Mouse (Mus musculus) hindbrain, embryonic 16.5 days (tissue): ENCODE data around the gene Carmil2. TPM values are rescaled to one million over a fixed set of nuclear protein-coding genes. Genes with fewer than 3 reads are reported as not detected.

Experiments
- ATAC-seq: fragments of 200-750 bp; cut with Nextera tagmentation; 2 replicates; pipeline ENCODE4 v1.8.0; 2017; ENCODE audit warnings: moderate TSS enrichment, moderate library complexity
- H3K27ac ChIP-seq: fragments of 300-500 bp; sonication (generic); 2 replicates; pipeline ENCODE4 v1.5.1; 2014; ENCODE audit warnings: low read depth, mild to moderate bottlenecking, control low read depth, low read length, moderate library complexity
- H3K27me3 ChIP-seq: fragments of 300-500 bp; sonication (generic); replicated peaks from 2 replicates; pipeline ENCODE4 v1.6.1; 2014; ENCODE audit warnings: low read length; ENCODE audit not compliant: control insufficient read depth, insufficient read depth
- H3K36me3 ChIP-seq: fragments of 300-500 bp; sonication (generic); 2 replicates; pipeline ENCODE4 v1.6.1; 2014; ENCODE audit warnings: mild to moderate bottlenecking, low read length, moderate library complexity, mixed read lengths; ENCODE audit not compliant: control insufficient read depth, insufficient read depth
- H3K4me1 ChIP-seq: fragments of 300-500 bp; sonication (generic); 2 replicates; pipeline ENCODE4 v1.6.1; 2014; ENCODE audit warnings: low read depth, low read length; ENCODE audit not compliant: control insufficient read depth, insufficient read depth
- H3K4me2 ChIP-seq: fragments of 300-500 bp; sonication (generic); 2 replicates; pipeline ENCODE4 v1.6.1; 2014; ENCODE audit warnings: mild to moderate bottlenecking, low read length, control low read depth, moderate library complexity
- H3K4me3 ChIP-seq: fragments of 300-500 bp; sonication (generic); 2 replicates; pipeline ENCODE4 v1.5.1; 2014; ENCODE audit warnings: mild to moderate bottlenecking, low read length, control low read depth, moderate library complexity
- H3K9ac ChIP-seq: fragments of 300-500 bp; sonication (generic); 2 replicates; pipeline ENCODE4 v1.6.1; 2014; ENCODE audit warnings: low read depth, mild to moderate bottlenecking, control low read depth, low read length, moderate library complexity
- H3K9me3 ChIP-seq: fragments of 300-500 bp; sonication (generic); 2 replicates; pipeline ENCODE4 v1.6.1; 2014; ENCODE audit warnings: mild to moderate bottlenecking, low read length, moderate library complexity; ENCODE audit not compliant: control insufficient read depth
- WGBS: fragments of 180-500 bp; shearing (Covaris S2); extraction: QIAGEN DNeasy Blood & Tissue Kit; methylation state at CpG from one replicate; pipeline ENCODE4 v1.1.7; 2014; 5-methylcytosine and 5-hydroxymethylcytosine counted together
- polyA plus RNA-seq: library from polyadenylated mRNA; unstranded; fragments of >200 nt; fragmentation: Nextera tagmentation; extraction: Ambion mirVana; gene quantifications from 2 replicates; pipeline ENCODE4 v1.2.1, GENCODE M21; 2015

Carmil2 gene
- polyA plus RNA-seq, 1 experiment from 2014 or later, result 22.0 TPM

GRCm38 (mm10) chr8:105709317-105709716, 23.2 kb downstream of the Carmil2 start:
- Histone ChIP-seq H3K9me3 (no peaks in the 10 kb centered on the region), H3K9ac (no peak overlapping the region), H3K36me3 (0 out of 2 replicates have a peak, but pooled peaks cover 1% of the 10 kb centered on the region), H3K27me3 (no peaks in the 10 kb centered on the region), H3K4me3 (no peak overlapping the region), H3K4me1 (peaks cover 15% of the 10 kb centered on the region), H3K27ac (no peak overlapping the region), H3K4me2 (no peak overlapping the region)
- ATAC-seq, result no peak
- 65% methylated on average over 14 of the region's 14 CpGs for WGBS

- Histone ChIP-seq H3K27ac (no peak overlapping the region), H3K9me3 (no peaks in the 10 kb centered on the region), H3K4me1 (peaks cover 6% of the 10 kb centered on the region), H3K4me2 (no peak overlapping the region), H3K4me3 (no peak overlapping the region), H3K9ac (no peak overlapping the region), H3K36me3 (peaks cover 12% of the 10 kb centered on the region), H3K27me3 (no peaks in the 10 kb centered on the region)
- 94% methylated on average over 3 of the region's 3 CpGs for WGBS
- ATAC-seq, result no peak
Measured at GRCm38 (mm10) chr8:105712286-105712685, 26.2 kb downstream of the Carmil2 start.

- Histone ChIP-seq H3K27ac (no peak overlapping the region), H3K4me3 (no peak overlapping the region), H3K4me1 (no peaks in the 10 kb centered on the region), H3K9me3 (no peaks in the 10 kb centered on the region), H3K27me3 (no peaks in the 10 kb centered on the region), H3K9ac (no peak overlapping the region), H3K4me2 (no peak overlapping the region), H3K36me3 (peaks cover 14% of the 10 kb centered on the region)
- WGBS, result 9% methylated on average over 3 of the region's 3 CpGs
- ATAC-seq, result no peak
Measured at GRCm38 (mm10) chr8:105714139-105714538, 28.1 kb downstream of the Carmil2 start.

- H3K4me2 ChIP-seq, result no peak overlapping the region
- no peak overlapping the region for H3K9ac ChIP-seq
- 76% methylated on average over 6 of the region's 6 CpGs for WGBS
- peaks cover 14% of the 10 kb centered on the region for H3K36me3 ChIP-seq
- H3K4me1 ChIP-seq, result no peaks in the 10 kb centered on the region
- ATAC-seq, result no peak
- H3K27me3 ChIP-seq, result no peaks in the 10 kb centered on the region
- no peak overlapping the region for H3K27ac ChIP-seq
- H3K9me3 ChIP-seq, result no peaks in the 10 kb centered on the region
- H3K4me3 ChIP-seq, result no peak overlapping the region
Measured at GRCm38 (mm10) chr8:105715042-105715441, 29.0 kb downstream of the Carmil2 start.

GRCm38 (mm10) chr8:105716302-105716945, 30.4 kb downstream of the Carmil2 start:
- no peak overlapping the region for H3K27ac ChIP-seq
- no peaks in the 10 kb centered on the region for H3K4me1 ChIP-seq

GRCm38 (mm10) chr8:105719637-105720036, 33.6 kb downstream of the Carmil2 start:
- Histone ChIP-seq H3K36me3 (peaks cover 20% of the 10 kb centered on the region), H3K9me3 (no peaks in the 10 kb centered on the region), H3K4me1 (no peaks in the 10 kb centered on the region), H3K4me2 (no peak overlapping the region), H3K4me3 (no peak overlapping the region), H3K27me3 (no peaks in the 10 kb centered on the region), H3K27ac (no peak overlapping the region), H3K9ac (no peak overlapping the region)
- 84% methylated on average over 4 of the region's 4 CpGs for WGBS
- ATAC-seq, result no peak

More at GRCm38 (mm10) chr8:105716302-105716945, 30.4 kb downstream of the Carmil2 start:
- H3K9me3 ChIP-seq, result no peaks in the 10 kb centered on the region
- no peak overlapping the region for H3K9ac ChIP-seq
- H3K36me3 ChIP-seq, result peaks cover 14% of the 10 kb centered on the region
- 92% methylated on average over 15 of the region's 15 CpGs for WGBS
- no peak overlapping the region for H3K4me3 ChIP-seq
- H3K27me3 ChIP-seq, result no peaks in the 10 kb centered on the region
- no peak for ATAC-seq
- no peak overlapping the region for H3K4me2 ChIP-seq

- no peak overlapping the region for H3K9ac ChIP-seq
- peaks cover 24% of the 10 kb centered on the region for H3K36me3 ChIP-seq
- H3K9me3 ChIP-seq, result no peaks in the 10 kb centered on the region
- no peak overlapping the region for H3K4me2 ChIP-seq
- H3K4me1 ChIP-seq, result no peaks in the 10 kb centered on the region
- WGBS, result 89% methylated on average over 9 of the region's 9 CpGs
- no peak for ATAC-seq
- no peak overlapping the region for H3K4me3 ChIP-seq
- no peak overlapping the region for H3K27ac ChIP-seq
- H3K27me3 ChIP-seq, result no peaks in the 10 kb centered on the region
Measured at GRCm38 (mm10) chr8:105722861-105723260, 36.8 kb downstream of the Carmil2 start.

GRCm38 (mm10) chr8:105725726-105726125, 39.7 kb downstream of the Carmil2 start:
- Histone ChIP-seq H3K9me3 (no peaks in the 10 kb centered on the region), H3K27ac (no peak overlapping the region)
- 82% methylated on average over 5 of the region's 5 CpGs for WGBS

GRCm38 (mm10) chr8:105727397-105728124, 41.5 kb downstream of the Carmil2 start:
- Histone ChIP-seq H3K9ac (no peak overlapping the region), H3K4me3 (no peak overlapping the region), H3K4me2 (no peak overlapping the region), H3K9me3 (no peaks in the 10 kb centered on the region), H3K27me3 (no peaks in the 10 kb centered on the region), H3K36me3 (peaks cover 23% of the 10 kb centered on the region), H3K27ac (no peak overlapping the region), H3K4me1 (no peaks in the 10 kb centered on the region)
- 87% methylated on average over 18 of the region's 18 CpGs for whole genome bisulfite sequencing
- ATAC-seq, result no peak

More at GRCm38 (mm10) chr8:105725726-105726125, 39.7 kb downstream of the Carmil2 start:
- no peaks in the 10 kb centered on the region for H3K27me3 ChIP-seq
- no peaks in the 10 kb centered on the region for H3K4me1 ChIP-seq
- H3K4me3 ChIP-seq, result no peak overlapping the region
- no peak overlapping the region for H3K4me2 ChIP-seq
- H3K36me3 ChIP-seq, result peaks cover 24% of the 10 kb centered on the region
- no peak for ATAC-seq
- no peak overlapping the region for H3K9ac ChIP-seq
